Mouse (Mus musculus) urinary bladder, postnatal 14 days (tissue): ENCODE measurements at regions not wholly inside any gene's neighbourhood (a gene's known extent, or its start where the extent isn't known, plus 50 kb on each side); places are given as distances from the start of the nearest gene placed in this dataset.

Experiments
- DNase-seq: peaks from one replicate; pipeline ENCODE4 v3.0.0; 2021; ENCODE audit warnings: low spot score

GRCm38 (mm10) chr9:120861788-120862345 is 67.1 kb upstream of the Ctnnb1 start:
- DNase-seq: no peak

GRCm38 (mm10) chr9:120864410-120864809 is 64.6 kb upstream of the Ctnnb1 start:
- DNase-seq: no peak

- DNase-seq: no peak
These were observed 62.8 kb upstream of the Ctnnb1 start for GRCm38 (mm10) chr9:120866251-120866650.

- no peak for DNase-seq
These were observed 62.3 kb upstream of the Ctnnb1 start for GRCm38 (mm10) chr9:120866709-120867108.

- no peak for DNase-seq
These were observed 61.2 kb upstream of the Ctnnb1 start for GRCm38 (mm10) chr9:120867861-120868260.

GRCm38 (mm10) chr9:120868330-120868729 is 60.7 kb upstream of the Ctnnb1 start:
- DNase-seq: no peak

GRCm38 (mm10) chr9:120869432-120870081 is 59.5 kb upstream of the Ctnnb1 start:
- DNase-seq: no peak

- DNase-seq: no peak
These were observed 55.7 kb upstream of the Ctnnb1 start for GRCm38 (mm10) chr9:120873293-120873692.

GRCm38 (mm10) chr9:120874416-120874976 is 54.5 kb upstream of the Ctnnb1 start:
- no peak for DNase-seq

- no peak for DNase-seq
These were observed 51.9 kb upstream of the Ctnnb1 start for GRCm38 (mm10) chr9:120877101-120877500.
